Mouse (Mus musculus) B cell, adult (primary cell): ENCODE results near the gene Hapln1. TPM values are rescaled to one million over a fixed set of nuclear protein-coding genes. Genes with fewer than 3 reads are reported as not detected.

Source experiments
- total RNA-seq: library from RNA; stranded (reverse); gene quantifications from 4 replicates; pipeline ENCODE4 v1.2.4, GENCODE M21; 2023; ENCODE audit not compliant: inconsistent age

The Hapln1 gene
- total RNA-seq: not detected in 4 replicates

GRCm38 (mm10) chr13:89539205-89539886, at the start of gene Hapln1:
Gene Hapln1 (plus strand): TSS chr13:89539796.

Other genes with a start within 250 kb of the Hapln1 start
- 0.21 to 0.51 TPM in 2 of 4 replicates, not detected in the others for gene Vcan, start 202.7 kb downstream of the Hapln1 start, total RNA-seq